Mouse (Mus musculus): Measurements from ENCODE around the gene Plcd1. TPM values are rescaled to one million over a fixed set of nuclear protein-coding genes. Genes with fewer than 3 reads are reported as not detected.
A peak's percentile ranks its signal among the peaks of the same experiment; 100 is the strongest.

Gene Plcd1
- total and polyA plus RNA-seq, 2 experiments = 0.37 to 0.93 TPM

DNA sequence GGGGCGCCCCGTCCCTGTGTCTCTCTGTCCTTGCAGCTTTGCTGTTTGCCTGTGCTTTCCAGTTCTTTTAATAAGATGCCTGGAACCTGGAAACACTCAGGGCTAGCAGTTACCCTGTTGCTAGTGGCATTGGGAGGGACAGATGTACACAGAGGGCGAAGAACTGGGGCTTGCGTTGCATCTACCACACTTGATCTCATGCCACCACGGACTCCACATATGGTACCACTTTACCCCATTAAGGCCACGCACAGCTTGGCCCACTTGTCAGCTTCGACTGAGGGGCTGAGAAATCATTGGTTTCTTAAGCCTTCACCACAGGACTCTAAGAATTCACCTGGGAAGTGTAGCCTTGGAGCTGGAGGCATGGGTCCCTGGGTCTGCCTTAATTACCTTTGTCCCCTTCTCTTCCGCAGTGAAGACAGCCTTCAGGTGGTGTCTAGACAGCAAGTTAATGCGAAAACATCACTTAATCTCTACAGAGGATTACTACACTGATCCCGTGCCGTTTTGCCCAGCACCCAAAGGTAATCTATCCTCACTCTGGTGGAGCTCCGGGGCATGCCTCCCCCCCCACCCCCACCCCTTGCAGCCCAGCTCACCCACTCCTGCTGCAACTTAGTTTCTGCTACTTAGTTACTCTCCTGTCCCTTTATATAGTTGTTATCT lies 16.5 kb upstream of the Plcd1 start:
- H3K36me3 ChIP-seq (ENCODE audit: control insufficient read depth, insufficient read depth, low read length) = no peaks in the 10 kb centered on the region
- TF ChIP-seq POLR2A (IDR thresholded peaks at IDR 0.05; ENCODE audit: extremely low read depth, insufficient read depth, low read length) (no peak), CTCF (IDR thresholded peaks at IDR 0.05; ENCODE audit: low read depth, low read length) (no peak)
- 76% methylated on average over 12 of the region's 12 CpGs for WGBS
- H3K4me1 ChIP-seq (ENCODE audit: control insufficient read depth, insufficient read depth, low read length) = no peaks in the 10 kb centered on the region
- H3K4me3 ChIP-seq (ENCODE audit: insufficient read depth, low read depth, low read length) = no peak overlapping the region
- no peaks in the 10 kb centered on the region for H3K27me3 ChIP-seq (ENCODE audit: control insufficient read depth, insufficient read depth, low read length)
- no peak overlapping the region for H3K27ac ChIP-seq (replicated peaks; ENCODE audit: insufficient read depth, low read depth, low read length)
- H3K79me2 ChIP-seq (ENCODE audit: control insufficient read depth, insufficient read depth, low read length) = no peaks in the 10 kb centered on the region
- no peak overlapping the region for H3K9ac ChIP-seq (ENCODE audit: low read depth, low read length)
- no peak for DNase-seq (ENCODE audit: extremely low read depth, low read depth, low spot score)

DNA sequence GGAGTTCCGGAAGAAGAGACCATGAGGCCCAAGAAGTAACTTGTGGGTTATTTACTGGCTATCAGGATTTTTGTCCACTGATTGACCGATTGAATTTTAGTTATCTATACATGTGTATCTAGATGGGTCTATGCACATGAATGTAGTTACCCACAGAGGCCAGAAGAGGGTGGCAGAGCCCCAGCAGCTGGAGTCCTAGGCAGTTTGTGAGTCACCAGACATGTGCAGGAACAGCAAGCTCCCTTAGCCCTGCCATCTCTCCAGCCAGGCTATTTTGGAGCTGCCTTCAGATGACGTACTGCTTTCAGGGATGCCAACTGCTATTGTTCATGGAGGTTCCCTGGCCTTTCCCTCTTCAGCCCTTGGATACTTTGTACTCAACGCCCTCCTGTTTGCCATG lies 14.3 kb upstream of the Plcd1 start:
- WGBS = 92% methylated on average over 4 of the region's 4 CpGs
- H3K27ac ChIP-seq (replicated peaks; ENCODE audit: insufficient read depth, low read depth, low read length) = no peak overlapping the region
- TF ChIP-seq CTCF (IDR thresholded peaks at IDR 0.05; ENCODE audit: low read depth, low read length) (peak; percentile 85), POLR2A (IDR thresholded peaks at IDR 0.05; ENCODE audit: extremely low read depth, insufficient read depth, low read length) (no peak)
- H3K4me1 ChIP-seq (ENCODE audit: control insufficient read depth, insufficient read depth, low read length) = no peaks in the 10 kb centered on the region
- no peak overlapping the region for H3K4me3 ChIP-seq (ENCODE audit: insufficient read depth, low read depth, low read length)
- H3K27me3 ChIP-seq (ENCODE audit: control insufficient read depth, insufficient read depth, low read length) = no peaks in the 10 kb centered on the region
- H3K9ac ChIP-seq (ENCODE audit: low read depth, low read length) = no peak overlapping the region
- no peaks in the 10 kb centered on the region for H3K79me2 ChIP-seq (ENCODE audit: control insufficient read depth, insufficient read depth, low read length)
- peak; percentile 50 for DNase-seq (ENCODE audit: extremely low read depth, low read depth, low spot score)
- H3K36me3 ChIP-seq (ENCODE audit: control insufficient read depth, insufficient read depth, low read length) = no peaks in the 10 kb centered on the region

DNA sequence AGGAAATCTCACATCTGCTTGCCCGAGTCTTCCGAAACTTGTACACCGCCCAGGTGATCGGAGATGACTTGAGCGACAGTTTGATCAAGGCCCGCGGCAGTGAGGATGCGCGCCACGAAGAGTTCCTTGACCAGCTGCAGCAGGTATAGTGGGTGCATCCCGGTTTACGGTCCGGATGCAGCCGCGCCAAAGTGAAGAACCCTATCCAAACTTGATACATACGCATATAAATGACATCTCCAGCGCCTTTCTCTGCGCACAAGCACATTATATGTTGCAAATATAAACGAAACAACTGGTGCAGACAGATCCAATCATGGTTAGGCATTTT lies 9.4 kb upstream of the Plcd1 start:
- TF ChIP-seq POLR2A (IDR thresholded peaks at IDR 0.05; ENCODE audit: extremely low read depth, insufficient read depth, low read length) (no peak), CTCF (IDR thresholded peaks at IDR 0.05; ENCODE audit: low read depth, low read length) (no peak)
- H3K27me3 ChIP-seq (ENCODE audit: control insufficient read depth, insufficient read depth, low read length) = no peaks in the 10 kb centered on the region
- WGBS = 5% methylated on average over 19 of the region's 19 CpGs
- no peaks in the 10 kb centered on the region for H3K79me2 ChIP-seq (ENCODE audit: control insufficient read depth, insufficient read depth, low read length)
- H3K4me1 ChIP-seq (ENCODE audit: control insufficient read depth, insufficient read depth, low read length) = 0 out of 2 replicates have a peak, but pooled peaks cover 2% of the 10 kb centered on the region
- H3K4me3 ChIP-seq (ENCODE audit: insufficient read depth, low read depth, low read length) = peak overlapping the region; percentile 75
- no peak for DNase-seq (ENCODE audit: extremely low read depth, low read depth, low spot score)
- H3K36me3 ChIP-seq (ENCODE audit: control insufficient read depth, insufficient read depth, low read length) = no peaks in the 10 kb centered on the region
- no peak overlapping the region for H3K27ac ChIP-seq (replicated peaks; ENCODE audit: insufficient read depth, low read depth, low read length)
- H3K9ac ChIP-seq (ENCODE audit: low read depth, low read length) = peak overlapping the region; percentile 41

DNA sequence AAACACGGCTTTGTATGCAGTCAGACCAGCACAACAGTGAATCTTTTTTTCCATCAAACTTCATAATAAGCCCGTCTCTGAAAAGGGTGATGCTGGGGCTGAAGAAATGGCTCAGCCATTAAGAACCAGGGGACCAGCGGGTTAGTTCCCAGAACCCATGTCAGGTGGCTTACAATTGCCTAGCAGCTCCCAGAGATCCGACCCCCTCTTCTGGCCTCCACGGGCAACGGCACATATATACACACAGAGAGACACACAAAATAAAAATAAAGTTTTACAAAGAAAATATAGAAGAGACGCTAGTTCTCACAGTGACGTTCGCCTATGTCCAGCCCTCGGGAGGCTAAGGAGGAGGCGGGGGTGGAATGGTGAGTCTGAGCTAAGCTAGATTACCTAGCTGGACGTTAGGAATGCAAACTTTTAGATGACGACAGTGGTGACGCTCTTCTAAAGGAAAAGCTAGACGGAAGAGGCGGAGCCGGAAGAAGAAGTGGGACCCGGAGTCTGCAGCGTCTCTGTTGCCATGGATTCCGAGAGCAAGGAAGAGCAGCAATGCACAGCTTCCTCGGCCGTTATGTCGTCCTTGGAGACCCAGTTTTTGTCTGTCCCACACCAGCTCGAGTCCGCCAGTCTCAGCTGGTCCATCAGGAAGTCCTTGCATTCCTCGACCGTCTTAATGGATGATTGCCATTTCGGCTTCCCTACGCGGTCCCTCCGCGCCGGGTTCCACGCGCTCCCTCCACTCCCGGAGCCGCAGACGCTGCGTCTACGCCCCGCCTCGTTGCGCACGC lies 8.9 kb upstream of the Plcd1 start, which contains the start of gene Dlec1:
Gene Dlec1, plus strand, starts transcription at position 487 of the 791 bp plus-strand sequence.
- WGBS = 3% methylated on average over 44 of the region's 44 CpGs
- Histone ChIP-seq H3K9ac (ENCODE audit: low read depth, low read length) (peak within 1 kb of the TSS; percentile 41), H3K4me1 (ENCODE audit: control insufficient read depth, insufficient read depth, low read length) (0 out of 2 replicates have a peak, but pooled peaks cover 2% of the 10 kb centered on the region), H3K79me2 (ENCODE audit: control insufficient read depth, insufficient read depth, low read length) (no peaks in the 10 kb centered on the region), H3K27me3 (ENCODE audit: control insufficient read depth, insufficient read depth, low read length) (no peaks in the 10 kb centered on the region), H3K4me3 (ENCODE audit: insufficient read depth, low read depth, low read length) (peak within 1 kb of the TSS; percentile 75), H3K36me3 (ENCODE audit: control insufficient read depth, insufficient read depth, low read length) (no peaks in the 10 kb centered on the region), H3K27ac (replicated peaks; ENCODE audit: insufficient read depth, low read depth, low read length) (0 out of 2 replicates have a peak within 1 kb of the TSS, but pooled peaks have one; percentile 5)
- peak; percentile 21; the same call in 1 of the 2 replicates for TF ChIP-seq CTCF (IDR thresholded peaks at IDR 0.05; ENCODE audit: low read depth, low read length)
- no peak for TF ChIP-seq POLR2A (IDR thresholded peaks at IDR 0.05; ENCODE audit: extremely low read depth, insufficient read depth, low read length)
- peak; percentile 83 for DNase-seq (ENCODE audit: extremely low read depth, low read depth, low spot score)

DNA sequence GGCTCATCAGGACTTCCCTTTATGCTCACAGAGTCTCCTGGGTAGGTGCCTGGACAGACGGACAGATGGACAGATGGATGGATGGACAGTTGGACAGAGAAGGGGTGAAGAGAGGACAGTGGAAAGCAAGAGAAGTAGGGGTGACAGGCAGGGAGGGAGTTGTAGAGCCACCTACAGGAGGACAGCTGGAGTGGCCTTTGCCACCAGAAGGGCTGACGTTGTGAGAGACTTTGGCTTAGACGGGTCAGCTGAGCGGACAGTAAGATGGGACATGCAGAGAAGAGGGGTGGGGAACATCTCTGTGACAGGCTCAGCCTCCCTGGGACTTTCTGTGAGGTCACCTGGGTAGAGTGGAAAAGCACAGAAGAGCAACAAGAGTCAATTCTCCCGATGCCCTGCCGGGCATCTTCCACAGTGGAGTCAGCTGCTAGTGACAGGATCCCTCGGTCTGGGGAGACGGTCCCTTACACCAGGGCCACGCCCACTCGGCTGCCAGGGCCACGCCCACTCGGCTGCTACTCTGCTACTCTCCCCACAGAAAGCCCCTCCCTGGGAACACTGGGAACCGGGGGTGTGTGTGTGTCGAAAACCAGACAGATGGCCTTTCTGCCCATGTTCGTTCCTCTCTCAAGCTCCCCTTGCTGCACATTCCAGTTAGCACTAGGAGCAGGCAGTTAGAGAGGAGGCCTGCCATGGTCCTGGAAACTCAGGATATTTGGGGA lies 7.0 kb upstream of the Plcd1 start:
- H3K4me3 ChIP-seq (ENCODE audit: insufficient read depth, low read depth, low read length) = no peak overlapping the region
- WGBS = 21% methylated on average over 15 of the region's 15 CpGs
- H3K27me3 ChIP-seq (ENCODE audit: control insufficient read depth, insufficient read depth, low read length) = no peaks in the 10 kb centered on the region
- no peaks in the 10 kb centered on the region for H3K36me3 ChIP-seq (ENCODE audit: control insufficient read depth, insufficient read depth, low read length)
- no peak overlapping the region for H3K27ac ChIP-seq (replicated peaks; ENCODE audit: insufficient read depth, low read depth, low read length)
- 0 out of 2 replicates have a peak, but pooled peaks cover 2% of the 10 kb centered on the region for H3K4me1 ChIP-seq (ENCODE audit: control insufficient read depth, insufficient read depth, low read length)
- H3K9ac ChIP-seq (ENCODE audit: low read depth, low read length) = no peak overlapping the region
- H3K79me2 ChIP-seq (ENCODE audit: control insufficient read depth, insufficient read depth, low read length) = no peaks in the 10 kb centered on the region
- TF ChIP-seq CTCF (IDR thresholded peaks at IDR 0.05; ENCODE audit: low read depth, low read length) = no peak
- no peak for TF ChIP-seq POLR2A (IDR thresholded peaks at IDR 0.05; ENCODE audit: extremely low read depth, insufficient read depth, low read length)
- no peak for DNase-seq (ENCODE audit: extremely low read depth, low read depth, low spot score)

Data from liver, adult 2 months (tissue).